10 mouse cellular contexts compared by ENCODE assay signal in the genomic region with DNA sequence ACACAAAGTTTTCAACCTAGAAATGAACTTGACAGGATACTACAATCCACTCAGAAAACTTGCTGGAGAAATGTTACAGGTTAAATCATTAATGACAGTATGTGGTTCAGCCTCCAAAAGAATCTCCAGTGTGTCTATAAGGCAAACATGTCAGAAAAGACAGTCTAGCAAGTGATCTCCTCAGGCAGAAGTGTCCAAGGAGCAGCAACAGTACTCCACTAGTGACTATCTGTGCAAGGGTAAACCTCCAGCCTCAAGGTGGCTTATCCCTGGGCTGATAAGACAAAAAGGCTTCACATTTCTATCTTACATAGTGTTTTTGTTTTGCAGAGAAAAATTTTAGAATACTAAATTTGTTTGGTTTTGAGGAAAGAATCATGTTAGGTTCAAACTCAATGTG. TPM values are rescaled to one million over a fixed set of nuclear protein-coding genes. Genes with fewer than 3 reads are reported as not detected.
DNase-seq lines count a peak whose midpoint lies in the region; ATAC-seq and TF ChIP-seq lines count a peak whose summit lies in the region.
"Had no signal": no experiment of that assay in that cellular context is flagged by ENCODE, and none has a peak within 500 bp of the region (broad histone marks: within the 10 kb centered on the region; RNA-seq: fewer than 3 reads in every experiment).

No protein-coding gene starts in this region.

- 0 out of 2 replicates have a peak, but pooled peaks cover 3% of the 10 kb centered on the region for H3K79me2 ChIP-seq in heart, adult 2 months (replicated peaks; ENCODE audit: control insufficient read depth, insufficient read depth, low read length)

- no peak for TF ChIP-seq CTCF in heart, adult 2 months (IDR thresholded peaks at IDR 0.05)
- no peak for TF ChIP-seq CTCF in testis, adult 2 months (IDR thresholded peaks at IDR 0.05; ENCODE audit: control insufficient read depth, insufficient read depth, insufficient replicate concordance, low read depth, low read length)
- no peak for TF ChIP-seq CTCF in liver, embryonic 14.5 days (IDR thresholded peaks at IDR 0.05; ENCODE audit: low read depth)

- no peak for TF ChIP-seq EP300 in heart, adult 2 months (IDR thresholded peaks at IDR 0.05; ENCODE audit: insufficient read depth, low read depth, low read length)
- TF ChIP-seq EP300 in liver, embryonic 14.5 days (IDR thresholded peaks at IDR 0.05; ENCODE audit: low read depth): peak; percentile 83

- peaks cover 12% of the 10 kb centered on the region for H3K4me1 ChIP-seq in heart, adult 2 months (ENCODE audit: control insufficient read depth, insufficient read depth, low read length)
- H3K4me1 ChIP-seq in testis, adult 2 months (ENCODE audit: control insufficient read depth, insufficient read depth, low read length): no peaks in the 10 kb centered on the region; the same call in 1 of the 2 replicates
- H3K4me1 ChIP-seq in liver, embryonic 14.5 days (replicated peaks; ENCODE audit: control insufficient read depth in 2 of 2, insufficient read depth in 2 of 2, low read length in 1 of 2): peaks cover 22 to 33% of the 10 kb centered on the region in 2 experiments

- H3K4me3 ChIP-seq in heart, adult 2 months: peak overlapping the region; percentile 78
- peak overlapping the region; percentile 62; the same call in 1 of the 2 replicates for H3K4me3 ChIP-seq in testis, adult 2 months (ENCODE audit: control insufficient read depth, low read depth, low read length)
- peak overlapping the region; percentile 28 to 50; a peak in 3 of 4 replicates for H3K4me3 ChIP-seq in liver, embryonic 14.5 days (ENCODE audit: insufficient read depth in 1 of 2, low read depth in 2 of 2, low read length in 2 of 2)

- no peaks in the 10 kb centered on the region for H3K9me3 ChIP-seq in liver, embryonic 14.5 days (ENCODE audit: control insufficient read depth, low read length)

- no peak for DNase-seq in heart, adult 2 months
- no peak for DNase-seq in heart, adult 18-20 months
- DNase-seq in testis, postnatal 10 days (ENCODE audit: low spot score): no peak
- DNase-seq in liver, embryonic 14.5 days (ENCODE audit: low read depth in 3 of 3, low spot score in 3 of 3): peak; percentile 60 to 68 (median 62)
- no peak for DNase-seq in frontal cortex, postnatal 14 days (ENCODE audit: low spot score in 2 of 2)
- no peak for DNase-seq in cerebellum, postnatal 36 days
- no peak for DNase-seq in frontal cortex, postnatal 36 days (ENCODE audit: low spot score in 2 of 2)
- DNase-seq: right cerebral cortex, postnatal 4 days had no signal

- H3K27ac ChIP-seq in heart, adult 2 months: peak overlapping the region; percentile 97; the same call in 1 of the 2 replicates
- H3K27ac ChIP-seq in testis, adult 2 months (ENCODE audit: control insufficient read depth, insufficient read depth, low read depth, low read length): no peak overlapping the region
- peak overlapping the region; percentile 85 for H3K27ac ChIP-seq in liver, embryonic 14.5 days

- ATAC-seq in liver, embryonic 14.5 days (ENCODE audit: insufficient read depth): peak; percentile 35

- peaks cover 39% of the 10 kb centered on the region for H3K36me3 ChIP-seq in heart, adult 2 months (ENCODE audit: control insufficient read depth, insufficient read depth, low read length)
- H3K36me3 ChIP-seq in testis, adult 2 months (ENCODE audit: control insufficient read depth, insufficient read depth, low read length): no peaks in the 10 kb centered on the region
- no peaks in the 10 kb centered on the region for H3K36me3 ChIP-seq in liver, embryonic 14.5 days (replicated peaks; ENCODE audit: control insufficient read depth, insufficient read depth, low read depth)

- TF ChIP-seq POLR2A in heart, adult 2 months (IDR thresholded peaks at IDR 0.05; ENCODE audit: insufficient read depth, low read depth, low read length): no peak
- TF ChIP-seq POLR2A in testis, adult 2 months (IDR thresholded peaks at IDR 0.05; ENCODE audit: control insufficient read depth, low read depth, low read length): no peak

- intact Hi-C loops in heart, adult 2 months (cut with DNase I): no loop called here

- peak overlapping the region; percentile 74 for H3K4me2 ChIP-seq in liver, embryonic 14.5 days (ENCODE audit: low read depth)

- H3K9ac ChIP-seq in heart, adult 2 months (ENCODE audit: low read depth, low read length): peak overlapping the region; percentile 62
- H3K9ac ChIP-seq in liver, embryonic 14.5 days (replicated peaks): peak overlapping the region; percentile 58

- H3K27me3 ChIP-seq in heart, adult 2 months (ENCODE audit: control insufficient read depth, insufficient read depth, low read length): no peaks in the 10 kb centered on the region
- H3K27me3 ChIP-seq in testis, adult 2 months (ENCODE audit: control insufficient read depth, insufficient read depth, low read length): no peaks in the 10 kb centered on the region
- H3K27me3 ChIP-seq in liver, embryonic 14.5 days (ENCODE audit: control insufficient read depth, insufficient read depth, low read length): no peaks in the 10 kb centered on the region

RNA-seq across cellular contexts. Expression of gene Herpud2, which starts 2.9 kb away (rescaled TPM):
- 10 to 100 TPM; 34.6 to 38.9 TPM for total RNA-seq in heart, adult 2 months (2021)
- 24.9 and 27.1 TPM in 2 replicates for polyA plus RNA-seq in heart, adult 2 months (2012; rRNA removed)
- total RNA-seq in heart, adult 18-20 months (2021): 10 to 100 TPM; 33.0 to 34.9 TPM
- polyA plus RNA-seq in testis, adult 2 months (2012; rRNA removed): 123 and 124 TPM in 2 replicates
- 9.3 and 9.4 TPM in 2 replicates for polyA plus RNA-seq in liver, embryonic 14.5 days (2012; rRNA removed)
- 10.8 and 13.7 TPM in 2 replicates for polyA plus RNA-seq in liver, embryonic 14.5 days (2014; fragmentation: Nextera tagmentation; extraction: Ambion mirVana)

RNA-seq across cellular contexts. Expression of gene Gm10181, which starts 59.5 kb away (rescaled TPM):
- not detected for total RNA-seq in heart, adult 2 months (2021)
- polyA plus RNA-seq in heart, adult 2 months (2012; rRNA removed): not detected in 2 replicates
- total RNA-seq in heart, adult 18-20 months (2021): not detected
- not detected in 2 replicates for polyA plus RNA-seq in testis, adult 2 months (2012; rRNA removed)
- not detected in 2 replicates for polyA plus RNA-seq in liver, embryonic 14.5 days (2012; rRNA removed)
- not detected in 2 replicates for polyA plus RNA-seq in liver, embryonic 14.5 days (2014; fragmentation: Nextera tagmentation; extraction: Ambion mirVana)
- polyA plus RNA-seq: large intestine, adult 2 months had no signal

Comparison
In these comparisons a context has a peak if more than half of its experiments do, and no peak if none do; other contexts are left out.
1. DNase-seq: peak in liver, embryonic 14.5 days (3 of 3); none in heart, adult 2 months (0 of 2), heart, adult 18-20 months (0 of 2), testis, postnatal 10 days (single experiment), frontal cortex, postnatal 14 days (0 of 2), cerebellum, postnatal 36 days (0 of 2) and frontal cortex, postnatal 36 days (0 of 2).
2. Peak in every context shown above with its lines, with median percentiles within 50 percentile points of each other: H3K4me3 ChIP-seq.